Mouse (Mus musculus) central nervous system, embryonic 18 days (tissue): ENCODE measurements around the gene Mthfr. TPM values are rescaled to one million over a fixed set of nuclear protein-coding genes. Genes with fewer than 3 reads are reported as not detected.

Experiments used
- polyA plus RNA-seq: library from polyadenylated mRNA; depleted of rRNA; stranded (reverse); fragments of >200 nt; gene quantifications from 2 replicates; pipeline ENCODE4 v1.2.3, GENCODE M21; 2012; rRNA removed

The Mthfr gene
- 26.1 and 28.2 TPM in 2 replicates for polyA plus RNA-seq

GRCm38 (mm10) chr4:148038600-148039253 is at the start of gene Mthfr, which contains the start of gene Clcn6:
Mthfr (plus strand) TSS chr4:148039077.
Clcn6 (minus strand) TSS chr4:148038821.

DNA sequence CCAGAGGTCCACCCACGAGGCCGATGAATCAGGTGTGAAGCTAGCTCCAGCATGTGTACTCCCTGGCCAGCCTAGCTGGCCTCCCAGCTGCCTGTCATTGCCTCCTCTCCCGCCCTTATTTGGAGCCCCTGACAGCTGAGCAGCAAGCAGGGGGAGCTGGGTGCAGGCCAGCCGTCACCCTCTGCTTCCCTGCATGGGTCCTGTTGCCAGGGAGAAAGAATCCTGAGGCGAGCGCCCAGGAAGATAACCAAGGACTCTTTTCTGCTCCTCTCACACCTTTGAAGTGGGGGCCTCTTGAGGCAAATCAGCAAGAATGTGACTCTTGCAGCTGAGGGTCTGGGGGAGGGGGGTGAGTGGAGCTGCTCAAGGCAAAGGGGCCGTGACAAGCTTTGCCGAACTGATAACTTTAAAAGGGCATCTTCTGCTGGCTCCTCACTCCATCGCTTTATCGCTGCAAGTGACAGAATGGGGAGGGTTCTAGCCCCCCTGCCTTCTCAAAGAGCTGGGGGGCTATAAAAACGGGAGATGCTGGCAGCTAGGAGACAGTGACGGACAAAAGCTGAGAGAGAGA is 38.6 kb upstream of the Mthfr start, which contains the start of gene Nppa:
TSS of gene Nppa (plus strand) at position 521 of the 571 bp plus-strand sequence.

DNA sequence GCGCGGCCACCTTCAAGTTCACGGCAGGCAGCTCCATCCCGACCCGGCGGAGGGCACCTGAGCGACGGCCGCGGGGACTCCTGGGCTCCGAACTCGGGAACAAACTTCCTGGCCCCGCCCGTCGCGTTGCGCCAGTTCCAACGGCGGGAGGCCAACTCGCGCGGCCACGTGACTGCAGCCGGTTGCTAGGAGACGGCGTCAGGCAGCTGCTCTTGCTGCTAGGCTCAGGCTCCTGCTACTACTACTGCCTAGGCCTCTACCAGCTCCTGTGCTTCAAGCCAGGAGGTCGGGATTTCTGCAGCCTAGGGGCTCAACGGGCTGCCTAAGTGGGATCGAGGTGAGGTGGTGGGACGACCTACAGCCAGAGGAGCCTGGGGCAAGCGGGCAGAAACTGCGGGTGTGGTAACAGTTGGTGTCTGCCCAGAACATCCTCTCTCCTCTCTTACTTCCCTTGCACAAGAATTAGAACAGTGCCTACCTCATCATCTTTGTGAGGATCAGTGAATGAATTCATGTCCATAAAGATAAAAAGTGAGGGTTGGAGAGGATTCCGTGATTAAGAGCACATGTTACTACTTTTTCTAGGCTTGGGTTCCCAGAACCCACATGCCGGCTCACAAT is 49.1 kb downstream of the Mthfr start, which contains the start of gene Agtrap:
TSS of gene Agtrap (minus strand) at position 125 of the 621 bp plus-strand sequence.

Other genes starting within 250 kb of the Mthfr start
- gene Zfp984, start 229.3 kb upstream of the Mthfr start, polyA plus RNA-seq, result 4.3 and 4.5 TPM in 2 replicates
- 8.0 and 8.9 TPM in 2 replicates for gene Zfp933, start 190.7 kb upstream of the Mthfr start, polyA plus RNA-seq
- gene Miip, start 170.3 kb upstream of the Mthfr start, polyA plus RNA-seq, result 79.9 and 80.4 TPM in 2 replicates
- gene Fv1, start 170.1 kb upstream of the Mthfr start, polyA plus RNA-seq, result 7.8 and 8.5 TPM in 2 replicates
- 73.6 and 75.9 TPM in 2 replicates for gene Mfn2, start 134.4 kb upstream of the Mthfr start, polyA plus RNA-seq
- 13.5 and 15.5 TPM in 2 replicates for gene Plod1, start 102.3 kb upstream of the Mthfr start, polyA plus RNA-seq
- 42.5 and 42.9 TPM in 2 replicates for gene 2510039O18Rik, start 98.2 kb upstream of the Mthfr start, polyA plus RNA-seq
- 0.12 and 0.25 TPM in 2 replicates for gene Nppb, start 53.3 kb upstream of the Mthfr start, polyA plus RNA-seq
- gene Nppa, start 38.4 kb upstream of the Mthfr start, polyA plus RNA-seq, result 0.82 and 1.1 TPM in 2 replicates
- 51.4 and 54.8 TPM in 2 replicates for gene Clcn6, start 256 bp upstream of the Mthfr start, polyA plus RNA-seq
- 4.0 and 4.1 TPM in 2 replicates for gene Agtrap, start 49.0 kb downstream of the Mthfr start, polyA plus RNA-seq
- gene Mad2l2, start 91.3 kb downstream of the Mthfr start, polyA plus RNA-seq, result 105 and 106 TPM in 2 replicates
- gene Draxin, start 91.6 kb downstream of the Mthfr start, polyA plus RNA-seq, result 40.4 and 42.8 TPM in 2 replicates
- gene Fbxo6, start 113.1 kb downstream of the Mthfr start, polyA plus RNA-seq, result 21.9 and 23.4 TPM in 2 replicates
- gene Fbxo44, start 121.4 kb downstream of the Mthfr start, polyA plus RNA-seq, result 114 and 122 TPM in 2 replicates
- 8.8 and 14.9 TPM in 2 replicates for gene Fbxo2, start 121.5 kb downstream of the Mthfr start, polyA plus RNA-seq
- 13.1 and 13.7 TPM in 2 replicates for gene Disp3, start 248.9 kb downstream of the Mthfr start, polyA plus RNA-seq